Comparison of ENCODE assay signal across 16 mouse cellular contexts in the genomic region with DNA sequence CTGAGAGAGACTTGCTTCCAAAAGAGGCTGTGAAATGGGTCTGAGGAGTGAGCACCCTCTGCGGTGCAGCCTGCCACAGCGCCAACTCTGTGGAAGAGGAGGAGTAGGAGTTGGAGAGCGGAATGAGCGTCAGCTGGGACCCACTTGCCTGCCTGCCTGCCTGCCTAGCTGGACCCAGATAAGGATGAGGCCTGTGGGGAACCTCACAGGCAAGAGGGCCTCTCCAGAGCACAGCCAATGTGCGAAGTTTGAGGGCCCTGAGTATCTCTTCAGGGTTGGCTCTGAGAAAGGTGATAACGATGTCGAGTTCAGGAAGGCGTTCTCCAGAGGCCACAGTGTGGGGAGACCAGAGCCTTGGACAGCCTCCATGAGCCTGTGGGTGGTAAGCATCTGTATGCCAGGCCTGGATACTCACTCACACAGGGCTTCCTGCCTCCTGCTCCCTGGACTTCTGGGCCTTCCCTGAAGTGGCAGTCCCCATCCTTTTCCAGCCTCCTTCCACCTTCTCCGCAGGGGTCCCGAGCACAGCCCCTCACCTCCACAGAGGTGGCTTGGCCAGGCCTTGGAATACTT.
DNase-seq lines count a peak whose midpoint lies in the region; ATAC-seq and TF ChIP-seq lines count a peak whose summit lies in the region.
"Had no signal": no experiment of that assay in that cellular context is flagged by ENCODE, and none has a peak within 500 bp of the region (broad histone marks: within the 10 kb centered on the region; RNA-seq: fewer than 3 reads in every experiment).

No protein-coding gene starts in this region.

- H3K79me2 ChIP-seq in heart, adult 2 months (replicated peaks; ENCODE audit: control insufficient read depth, insufficient read depth, low read length): no peaks in the 10 kb centered on the region

- TF ChIP-seq EP300 in heart, adult 2 months (IDR thresholded peaks at IDR 0.05; ENCODE audit: insufficient read depth, low read depth, low read length): no peak

- peak; percentile 28; the same call in 1 of the 2 replicates for ATAC-seq in heart, embryonic 15.5 days (replicated peaks; ENCODE audit: insufficient number of reproducible peaks, insufficient read depth, low FRiP score, low read depth)
- ATAC-seq in liver, embryonic 15.5 days (ENCODE audit: insufficient read depth): peak; percentile 80
- ATAC-seq in midbrain, embryonic 16.5 days: no peak
- ATAC-seq: hindbrain, postnatal 0 days; Patski had no signal

- H3K36me3 ChIP-seq in heart, embryonic 15.5 days: no peaks in the 10 kb centered on the region
- no peaks in the 10 kb centered on the region for H3K36me3 ChIP-seq in heart, adult 2 months (ENCODE audit: control insufficient read depth, insufficient read depth, low read length)
- H3K36me3 ChIP-seq in limb, embryonic 10.5 days: no peaks in the 10 kb centered on the region
- no peaks in the 10 kb centered on the region for H3K36me3 ChIP-seq in liver, embryonic 15.5 days (replicated peaks)
- H3K36me3 ChIP-seq in midbrain, embryonic 16.5 days (ENCODE audit: control insufficient read depth, insufficient read depth, low read length): no peaks in the 10 kb centered on the region
- no peaks in the 10 kb centered on the region for H3K36me3 ChIP-seq in kidney, adult 2 months (ENCODE audit: control insufficient read depth, insufficient read depth, low read length)
- H3K36me3 ChIP-seq: midbrain, embryonic 12.5 days had no signal

- 48% methylated on average over 10 of the region's 10 CpGs for WGBS in heart, embryonic 15.5 days
- 58% methylated on average over 10 of the region's 10 CpGs for WGBS in heart, adult 2 months
- WGBS in limb, embryonic 10.5 days: 85% methylated on average over 10 of the region's 10 CpGs
- 46% methylated on average over 10 of the region's 10 CpGs for WGBS in liver, embryonic 15.5 days (ENCODE audit: insufficient replicate concordance)
- 86% methylated on average over 10 of the region's 10 CpGs for WGBS in midbrain, embryonic 16.5 days
- 91% methylated on average over 10 of the region's 10 CpGs for WGBS in kidney, adult 2 months

- no peaks in the 10 kb centered on the region for H3K9me3 ChIP-seq in heart, embryonic 15.5 days (replicated peaks)
- no peaks in the 10 kb centered on the region for H3K9me3 ChIP-seq in limb, embryonic 10.5 days (replicated peaks)
- no peaks in the 10 kb centered on the region for H3K9me3 ChIP-seq in liver, embryonic 15.5 days (replicated peaks)
- no peaks in the 10 kb centered on the region for H3K9me3 ChIP-seq in midbrain, embryonic 16.5 days (replicated peaks; ENCODE audit: control insufficient read depth, low read length, poor library complexity, severe bottlenecking)
- H3K9me3 ChIP-seq: midbrain, embryonic 12.5 days had no signal

- TF ChIP-seq POLR2A in heart, adult 2 months (IDR thresholded peaks at IDR 0.05; ENCODE audit: insufficient read depth, low read depth, low read length): no peak
- TF ChIP-seq POLR2A in kidney, adult 2 months (IDR thresholded peaks at IDR 0.05; ENCODE audit: low read depth, low read length): no peak

- intact Hi-C loops in heart, adult 2 months (cut with DNase I): no loop called here

- no peak overlapping the region for H3K4me2 ChIP-seq in heart, embryonic 15.5 days
- H3K4me2 ChIP-seq in liver, embryonic 15.5 days: no peak overlapping the region
- no peak overlapping the region for H3K4me2 ChIP-seq in midbrain, embryonic 16.5 days (ENCODE audit: low read length)
- H3K4me2 ChIP-seq: midbrain, embryonic 12.5 days had no signal

- no peak overlapping the region for H3K4me3 ChIP-seq in heart, embryonic 15.5 days
- H3K4me3 ChIP-seq in heart, adult 2 months: no peak overlapping the region
- no peak overlapping the region for H3K4me3 ChIP-seq in limb, embryonic 10.5 days
- H3K4me3 ChIP-seq in liver, embryonic 15.5 days (replicated peaks): no peak overlapping the region
- H3K4me3 ChIP-seq in midbrain, embryonic 16.5 days (ENCODE audit: low read depth, low read length): no peak overlapping the region
- no peak overlapping the region for H3K4me3 ChIP-seq in kidney, adult 2 months (ENCODE audit: insufficient read depth, low read depth, low read length)
- H3K4me3 ChIP-seq: midbrain, embryonic 12.5 days had no signal

- H3K27ac ChIP-seq in heart, embryonic 15.5 days: no peak overlapping the region
- no peak overlapping the region for H3K27ac ChIP-seq in heart, adult 2 months
- H3K27ac ChIP-seq in limb, embryonic 10.5 days: peak overlapping the region; percentile 80
- H3K27ac ChIP-seq in liver, embryonic 15.5 days (replicated peaks): peak overlapping the region; percentile 48
- no peak overlapping the region for H3K27ac ChIP-seq in midbrain, embryonic 16.5 days (ENCODE audit: low read length)
- no peak overlapping the region for H3K27ac ChIP-seq in kidney, adult 2 months (ENCODE audit: insufficient read depth, low read depth, low read length)
- H3K27ac ChIP-seq: hindbrain, postnatal 0 days; midbrain, embryonic 12.5 days had no signal

- TF ChIP-seq CTCF in heart, adult 2 months (IDR thresholded peaks at IDR 0.05): no peak
- no peak for TF ChIP-seq CTCF in kidney, adult 2 months (conservative IDR thresholded peaks at IDR 0.05; ENCODE audit: insufficient read depth, insufficient read length, low read depth, low read length)

- peaks cover 7% of the 10 kb centered on the region; the same call in 1 of the 2 replicates for H3K4me1 ChIP-seq in heart, embryonic 15.5 days (replicated peaks)
- no peaks in the 10 kb centered on the region for H3K4me1 ChIP-seq in heart, adult 2 months (ENCODE audit: control insufficient read depth, insufficient read depth, low read length)
- H3K4me1 ChIP-seq in limb, embryonic 10.5 days: peaks cover 63% of the 10 kb centered on the region
- H3K4me1 ChIP-seq in liver, embryonic 15.5 days (replicated peaks): peaks cover 18% of the 10 kb centered on the region; the same call in 1 of the 2 replicates
- H3K4me1 ChIP-seq in midbrain, embryonic 16.5 days (ENCODE audit: control insufficient read depth, insufficient read depth, low read length): peaks cover 5% of the 10 kb centered on the region; the same call in 1 of the 2 replicates
- no peaks in the 10 kb centered on the region for H3K4me1 ChIP-seq in kidney, adult 2 months (ENCODE audit: control insufficient read depth, insufficient read depth, low read length)

- peaks cover 6% of the 10 kb centered on the region; the same call in 1 of the 2 replicates for H3K27me3 ChIP-seq in heart, embryonic 15.5 days
- no peaks in the 10 kb centered on the region for H3K27me3 ChIP-seq in heart, adult 2 months (ENCODE audit: control insufficient read depth, insufficient read depth, low read length)
- H3K27me3 ChIP-seq in limb, embryonic 10.5 days (ENCODE audit: low read depth, poor library complexity, severe bottlenecking): peaks cover 5% of the 10 kb centered on the region; the same call in 1 of the 2 replicates
- no peaks in the 10 kb centered on the region for H3K27me3 ChIP-seq in liver, embryonic 15.5 days
- H3K27me3 ChIP-seq in midbrain, embryonic 16.5 days (ENCODE audit: control insufficient read depth, insufficient read depth, low read depth, low read length): no peaks in the 10 kb centered on the region
- no peaks in the 10 kb centered on the region for H3K27me3 ChIP-seq in kidney, adult 2 months (replicated peaks; ENCODE audit: control insufficient read depth, insufficient read depth, low read length)
- H3K27me3 ChIP-seq: Patski had no signal

- no peak for DNase-seq in heart, adult 2 months
- DNase-seq in NIH3T3 (ENCODE audit: low read depth): peak; percentile 75
- no peak for DNase-seq in limb, embryonic 10.5 days (ENCODE audit: low spot score)
- no peak for DNase-seq in layer of hippocampus, adult 9-11 months
- no peak for DNase-seq in kidney, adult 2 months
- DNase-seq: cerebellum, adult 11 months; cerebellum, postnatal 25 days; kidney, adult 9 months; lung, postnatal 36 days; right cerebral cortex, postnatal 14 days had no signal

- H3K9ac ChIP-seq in heart, embryonic 15.5 days: no peak overlapping the region
- no peak overlapping the region for H3K9ac ChIP-seq in heart, adult 2 months (ENCODE audit: low read depth, low read length)
- no peak overlapping the region for H3K9ac ChIP-seq in liver, embryonic 15.5 days
- no peak overlapping the region for H3K9ac ChIP-seq in midbrain, embryonic 16.5 days (ENCODE audit: low read depth, low read length)
- H3K9ac ChIP-seq: midbrain, embryonic 12.5 days had no signal

Comparison
In these comparisons a context has a peak if more than half of its experiments do, and no peak if none do; other contexts are left out.
1. H3K27ac ChIP-seq: peak in limb, embryonic 10.5 days (single experiment) and liver, embryonic 15.5 days (single experiment); none in heart, embryonic 15.5 days (single experiment), heart, adult 2 months (single experiment), midbrain, embryonic 16.5 days (single experiment) and kidney, adult 2 months (single experiment).